8 mouse cellular contexts compared by ENCODE assay signal in the genomic region with DNA sequence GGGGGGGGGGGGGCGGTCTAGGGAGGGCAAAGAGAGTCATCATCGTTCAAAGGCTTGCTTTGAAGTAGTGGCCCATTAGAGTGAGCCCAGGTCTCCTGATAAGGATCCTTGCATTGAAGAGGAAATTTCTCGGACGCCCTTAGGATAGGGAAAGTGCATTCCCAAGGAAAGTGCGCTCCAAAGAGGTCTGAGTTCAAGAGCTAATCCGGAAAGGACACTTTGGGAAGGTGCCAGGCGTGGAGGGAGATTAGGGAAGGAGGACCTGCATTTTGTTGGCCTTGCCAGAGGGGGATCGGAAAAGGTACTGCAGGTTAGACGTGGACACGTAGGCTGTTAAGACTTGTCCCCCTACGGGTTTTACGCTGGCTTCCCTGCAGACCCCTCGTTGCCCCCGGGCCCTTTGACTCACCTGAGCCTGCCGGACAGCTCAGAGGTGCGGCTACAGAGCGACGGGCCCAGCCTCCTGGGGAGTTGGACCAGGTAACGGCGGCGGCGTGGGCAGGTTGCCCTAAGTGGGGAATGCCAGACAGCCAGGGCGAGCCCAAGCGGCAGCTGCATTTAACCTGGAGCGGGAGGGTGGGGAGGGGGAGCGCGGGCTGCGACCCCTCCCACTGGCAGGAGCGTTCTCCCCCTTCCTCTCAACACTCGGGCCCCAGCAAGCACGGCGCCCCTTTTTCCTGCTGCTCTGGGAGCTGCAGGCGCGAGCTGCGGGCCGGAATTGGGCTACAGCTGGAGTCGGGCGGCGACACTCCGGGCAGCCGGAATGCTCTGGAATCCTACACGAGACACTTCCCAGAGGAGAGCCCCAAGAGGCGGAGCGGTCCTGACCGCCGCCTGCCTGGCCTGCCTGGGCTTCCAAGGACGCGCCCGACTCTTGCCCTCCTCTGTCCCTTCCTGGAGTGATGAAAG. TPM values are rescaled to one million over a fixed set of nuclear protein-coding genes. Genes with fewer than 3 reads are reported as not detected.
A peak's percentile ranks its signal among the peaks of the same experiment; 100 is the strongest.
DNase-seq lines count a peak whose midpoint lies in the region; ATAC-seq lines count a peak whose summit lies in the region.
"Had no signal": no experiment of that assay in that cellular context is flagged by ENCODE, and none has a peak within 500 bp of the region (broad histone marks: within the 10 kb centered on the region; RNA-seq: fewer than 3 reads in every experiment).

No protein-coding gene starts in this region.

- H3K36me3 ChIP-seq in embryonic facial prominence, embryonic 11.5 days (replicated peaks; ENCODE audit: control insufficient read depth, insufficient read depth, low read depth, low read length) = no peaks in the 10 kb centered on the region
- no peaks in the 10 kb centered on the region for H3K36me3 ChIP-seq in intestine, embryonic 14.5 days (ENCODE audit: control insufficient read depth, insufficient read depth, low read length)
- no peaks in the 10 kb centered on the region for H3K36me3 ChIP-seq in liver, embryonic 13.5 days
- no peaks in the 10 kb centered on the region for H3K36me3 ChIP-seq in neural tube, embryonic 13.5 days

- WGBS in embryonic facial prominence, embryonic 11.5 days = under 1% methylated on average over 49 of the region's 49 CpGs
- 2% methylated on average over 48 of the region's 49 CpGs for WGBS in intestine, embryonic 14.5 days
- WGBS in liver, embryonic 13.5 days (ENCODE audit: insufficient replicate concordance) = 2% methylated on average over 49 of the region's 49 CpGs
- 1% methylated on average over 49 of the region's 49 CpGs for WGBS in neural tube, embryonic 13.5 days

- peaks cover 4% of the 10 kb centered on the region; the same call in 1 of the 2 replicates for H3K4me1 ChIP-seq in embryonic facial prominence, embryonic 11.5 days (ENCODE audit: control insufficient read depth, insufficient read depth, low read length)
- H3K4me1 ChIP-seq in intestine, embryonic 14.5 days (replicated peaks; ENCODE audit: control insufficient read depth, insufficient read depth, low read length) = peaks cover 27% of the 10 kb centered on the region
- no peaks in the 10 kb centered on the region; the same call in 1 of the 2 replicates for H3K4me1 ChIP-seq in liver, embryonic 13.5 days (replicated peaks)
- peaks cover 28% of the 10 kb centered on the region for H3K4me1 ChIP-seq in neural tube, embryonic 13.5 days (replicated peaks)

- no peak for ATAC-seq in embryonic facial prominence, embryonic 11.5 days (replicated peaks; ENCODE audit: insufficient number of reproducible peaks, low FRiP score, low TSS enrichment, low read depth)
- ATAC-seq in intestine, embryonic 14.5 days (replicated peaks; ENCODE audit: low FRiP score, low TSS enrichment, low read depth) = 0 out of 2 replicates have a peak, but pooled peaks have one; percentile 25
- no peak for ATAC-seq in liver, embryonic 13.5 days (ENCODE audit: low read depth)
- ATAC-seq in neural tube, embryonic 13.5 days (ENCODE audit: low read depth) = no peak

- H3K27me3 ChIP-seq in embryonic facial prominence, embryonic 11.5 days (ENCODE audit: control insufficient read depth, insufficient read depth, low read length) = peaks cover 82% of the 10 kb centered on the region
- H3K27me3 ChIP-seq in intestine, embryonic 14.5 days (replicated peaks; ENCODE audit: control insufficient read depth, insufficient read depth, low read length) = peaks cover 86% of the 10 kb centered on the region
- H3K27me3 ChIP-seq in liver, embryonic 13.5 days = peaks cover 99% of the 10 kb centered on the region
- H3K27me3 ChIP-seq in neural tube, embryonic 13.5 days = peaks cover 99% of the 10 kb centered on the region

- H3K4me3 ChIP-seq in embryonic facial prominence, embryonic 11.5 days (ENCODE audit: low read depth, low read length) = peak overlapping the region; percentile 29
- peak overlapping the region; percentile 38 for H3K4me3 ChIP-seq in intestine, embryonic 14.5 days (ENCODE audit: low read depth, low read length)
- H3K4me3 ChIP-seq in liver, embryonic 13.5 days (replicated peaks) = no peak overlapping the region; the same call in 1 of the 2 replicates
- peak overlapping the region; percentile 33 for H3K4me3 ChIP-seq in neural tube, embryonic 13.5 days

- no peak overlapping the region for H3K27ac ChIP-seq in embryonic facial prominence, embryonic 11.5 days (replicated peaks; ENCODE audit: low read depth, low read length)
- peak overlapping the region; percentile 33; the same call in 1 of the 2 replicates for H3K27ac ChIP-seq in intestine, embryonic 14.5 days (ENCODE audit: low read depth)
- H3K27ac ChIP-seq in liver, embryonic 13.5 days = no peak overlapping the region
- H3K27ac ChIP-seq in neural tube, embryonic 13.5 days (replicated peaks) = no peak overlapping the region

- H3K4me2 ChIP-seq in embryonic facial prominence, embryonic 11.5 days (ENCODE audit: low read depth, low read length) = peak overlapping the region; percentile 55
- H3K4me2 ChIP-seq in intestine, embryonic 14.5 days (ENCODE audit: low read length) = peak overlapping the region; percentile 79
- peak overlapping the region; percentile 37 for H3K4me2 ChIP-seq in liver, embryonic 13.5 days
- H3K4me2 ChIP-seq in neural tube, embryonic 13.5 days = peak overlapping the region; percentile 59

- H3K9ac ChIP-seq in embryonic facial prominence, embryonic 11.5 days (replicated peaks; ENCODE audit: low read length) = no peak overlapping the region
- peak overlapping the region; percentile 39 for H3K9ac ChIP-seq in intestine, embryonic 14.5 days (ENCODE audit: low read length)
- H3K9ac ChIP-seq in liver, embryonic 13.5 days = no peak overlapping the region
- H3K9ac ChIP-seq in neural tube, embryonic 13.5 days = peak overlapping the region; percentile 59

- no peaks in the 10 kb centered on the region for H3K9me3 ChIP-seq in embryonic facial prominence, embryonic 11.5 days (replicated peaks; ENCODE audit: control insufficient read depth, low read length)
- no peaks in the 10 kb centered on the region for H3K9me3 ChIP-seq in intestine, embryonic 14.5 days (ENCODE audit: control insufficient read depth, low read length)
- H3K9me3 ChIP-seq in liver, embryonic 13.5 days (replicated peaks) = no peaks in the 10 kb centered on the region
- H3K9me3 ChIP-seq in neural tube, embryonic 13.5 days = no peaks in the 10 kb centered on the region

- DNase-seq in embryonic facial prominence, embryonic 11.5 days (ENCODE audit: low spot score) = peak; percentile 44
- DNase-seq in gastrocnemius, postnatal 4 days (ENCODE audit: low spot score in 2 of 2) = peak; percentile 40 to 64
- DNase-seq in intestine, embryonic 14.5 days (ENCODE audit: low spot score) = peak; percentile 76
- DNase-seq in liver, embryonic 13.5 days = no peak
- DNase-seq in frontal cortex, postnatal 14 days (ENCODE audit: low spot score in 2 of 2) = no peak
- no peak for DNase-seq in layer of hippocampus, adult 9-11 months

RNA-seq across cellular contexts. Expression of gene Matn4, which starts 0.6 kb away (rescaled TPM):
- 1.2 and 1.3 TPM in 2 replicates for polyA plus RNA-seq in embryonic facial prominence, embryonic 11.5 days (2014; fragmentation: Nextera tagmentation; extraction: Ambion mirVana)
- total RNA-seq in gastrocnemius, postnatal 4 days (2021) = 1 to 10 TPM; 5.5 to 6.0 TPM
- 1.7 and 1.9 TPM in 2 replicates for polyA plus RNA-seq in intestine, embryonic 14.5 days (2014; fragmentation: Nextera tagmentation; extraction: Ambion mirVana)
- 0.13 and 0.35 TPM in 2 replicates for polyA plus RNA-seq in liver, embryonic 13.5 days (2015; fragmentation: Nextera tagmentation; extraction: Ambion mirVana)
- polyA plus RNA-seq in neural tube, embryonic 13.5 days (2015; fragmentation: Nextera tagmentation; extraction: Ambion mirVana) = 7.3 and 13.2 TPM in 2 replicates

RNA-seq across cellular contexts. Expression of gene Rbpjl, which starts 1.4 kb away (rescaled TPM):
- polyA plus RNA-seq in embryonic facial prominence, embryonic 11.5 days (2014; fragmentation: Nextera tagmentation; extraction: Ambion mirVana) = not detected in 2 replicates
- under 1 TPM; 0.13 to 0.15 TPM for total RNA-seq in gastrocnemius, postnatal 4 days (2021)
- 0.07 and 10.4 TPM in 2 replicates for polyA plus RNA-seq in intestine, embryonic 14.5 days (2014; fragmentation: Nextera tagmentation; extraction: Ambion mirVana)
- 0.02 TPM in 2 replicates for polyA plus RNA-seq in liver, embryonic 13.5 days (2015; fragmentation: Nextera tagmentation; extraction: Ambion mirVana)
- 0.08 and 0.10 TPM in 2 replicates for polyA plus RNA-seq in neural tube, embryonic 13.5 days (2015; fragmentation: Nextera tagmentation; extraction: Ambion mirVana)
- total RNA-seq: adrenal gland, adult 18-20 months had no signal

RNA-seq across cellular contexts. Expression of gene Slpi, which starts 15.4 kb away (rescaled TPM):
- 0.32 and 0.79 TPM in 2 replicates for polyA plus RNA-seq in embryonic facial prominence, embryonic 11.5 days (2014; fragmentation: Nextera tagmentation; extraction: Ambion mirVana)
- total RNA-seq in gastrocnemius, postnatal 4 days (2021) = under 1 TPM; 0.57 to 0.76 TPM
- 0.32 TPM in 1 of 2 replicates, not detected in the other for polyA plus RNA-seq in intestine, embryonic 14.5 days (2014; fragmentation: Nextera tagmentation; extraction: Ambion mirVana)
- polyA plus RNA-seq in liver, embryonic 13.5 days (2015; fragmentation: Nextera tagmentation; extraction: Ambion mirVana) = 16.6 and 20.5 TPM in 2 replicates
- polyA plus RNA-seq in neural tube, embryonic 13.5 days (2015; fragmentation: Nextera tagmentation; extraction: Ambion mirVana) = 0.75 TPM in 1 of 2 replicates, not detected in the other

RNA-seq across cellular contexts. Expression of gene Sdc4, which starts 39.4 kb away (rescaled TPM):
- polyA plus RNA-seq in embryonic facial prominence, embryonic 11.5 days (2014; fragmentation: Nextera tagmentation; extraction: Ambion mirVana) = 19.2 and 24.1 TPM in 2 replicates
- total RNA-seq in gastrocnemius, postnatal 4 days (2021) = 10 to 100 TPM; 58.1 to 60.1 TPM
- 104 and 110 TPM in 2 replicates for polyA plus RNA-seq in intestine, embryonic 14.5 days (2014; fragmentation: Nextera tagmentation; extraction: Ambion mirVana)
- polyA plus RNA-seq in liver, embryonic 13.5 days (2015; fragmentation: Nextera tagmentation; extraction: Ambion mirVana) = 33.6 and 37.0 TPM in 2 replicates
- polyA plus RNA-seq in neural tube, embryonic 13.5 days (2015; fragmentation: Nextera tagmentation; extraction: Ambion mirVana) = 9.4 and 12.1 TPM in 2 replicates

RNA-seq across cellular contexts. Expression of gene Sys1, which starts 52.4 kb away (rescaled TPM):
- polyA plus RNA-seq in embryonic facial prominence, embryonic 11.5 days (2014; fragmentation: Nextera tagmentation; extraction: Ambion mirVana) = 53.3 and 58.3 TPM in 2 replicates
- total RNA-seq in gastrocnemius, postnatal 4 days (2021) = 10 to 100 TPM; 20.8 to 22.2 TPM
- polyA plus RNA-seq in intestine, embryonic 14.5 days (2014; fragmentation: Nextera tagmentation; extraction: Ambion mirVana) = 65.2 and 67.2 TPM in 2 replicates
- polyA plus RNA-seq in liver, embryonic 13.5 days (2015; fragmentation: Nextera tagmentation; extraction: Ambion mirVana) = 28.5 and 33.2 TPM in 2 replicates
- polyA plus RNA-seq in neural tube, embryonic 13.5 days (2015; fragmentation: Nextera tagmentation; extraction: Ambion mirVana) = 71.2 and 77.5 TPM in 2 replicates

Comparison
In these comparisons a context has a peak if more than half of its experiments do, and no peak if none do; other contexts are left out.
1. DNase-seq: peak in embryonic facial prominence, embryonic 11.5 days (single experiment), gastrocnemius, postnatal 4 days (2 of 2) and intestine, embryonic 14.5 days (single experiment); none in liver, embryonic 13.5 days (single experiment), frontal cortex, postnatal 14 days (0 of 2) and layer of hippocampus, adult 9-11 months (single experiment).
2. H3K9ac ChIP-seq: peak in intestine, embryonic 14.5 days (single experiment) and neural tube, embryonic 13.5 days (single experiment); none in embryonic facial prominence, embryonic 11.5 days (single experiment) and liver, embryonic 13.5 days (single experiment).
3. Peak in every context shown above with its lines, with median percentiles within 50 percentile points of each other: H3K4me2 ChIP-seq.